Mouse (Mus musculus) spleen, adult 2 months (tissue): Measurements from ENCODE around the gene Srsf3. TPM values are rescaled to one million over a fixed set of nuclear protein-coding genes. Genes with fewer than 3 reads are reported as not detected.

ENCODE experiments used
- DNase-seq, 2 experiments: peaks; one replicate each; pipeline versions ENCODE4 v3.0.0 to v3.0.0-alpha.2; 2012 to 2021; ENCODE audit warnings: low spot score in 2 of 2, low read depth in 1 of 2
- H3K27ac ChIP-seq: fragments of 200-500 bp; 2 replicates; pipeline ENCODE4 v1.5.1; 2012; ENCODE audit warnings: low read length, inconsistent platforms; ENCODE audit not compliant: insufficient read depth
- H3K27me3 ChIP-seq: fragments of 200-500 bp; 2 replicates; pipeline ENCODE4 v1.6.1; 2012; ENCODE audit warnings: mild to moderate bottlenecking, moderate library complexity, low read length, inconsistent platforms; ENCODE audit not compliant: control insufficient read depth, insufficient read depth
- H3K36me3 ChIP-seq: fragments of 200-500 bp; 2 replicates; pipeline ENCODE4 v1.6.1; 2012; ENCODE audit warnings: mild to moderate bottlenecking, low read length, inconsistent platforms; ENCODE audit not compliant: control insufficient read depth, insufficient read depth
- H3K4me1 ChIP-seq: fragments of 200-500 bp; 2 replicates; pipeline ENCODE4 v1.6.1; 2011; ENCODE audit warnings: inconsistent platforms; ENCODE audit not compliant: control insufficient read depth, insufficient read depth, insufficient read length
- H3K4me3 ChIP-seq: fragments of 200-500 bp; 2 replicates; pipeline ENCODE4 v1.5.1; 2011; ENCODE audit warnings: mild to moderate bottlenecking, inconsistent platforms; ENCODE audit not compliant: insufficient read depth, insufficient read length; ENCODE audit errors: extremely low read depth
- CTCF ChIP-seq: fragments of 200-500 bp; IDR thresholded peaks from 2 replicates; pipeline ENCODE4 v1.5.1; 2011; ENCODE audit warnings: mild to moderate bottlenecking, inconsistent platforms; ENCODE audit not compliant: insufficient read depth, insufficient read length, insufficient replicate concordance; ENCODE audit errors: extremely low read depth
- POLR2A ChIP-seq: fragments of 200-500 bp; IDR thresholded peaks from 2 replicates; pipeline ENCODE4 v1.6.1; 2011; ENCODE audit warnings: low read depth, low read length, inconsistent platforms
- WGBS: fragments of 180-500 bp; shearing (Covaris S2); methylation state at CpG from one replicate; pipeline ENCODE4 v1.1.7; 2018; 5-methylcytosine and 5-hydroxymethylcytosine counted together
- polyA plus RNA-seq: library from polyadenylated mRNA; depleted of rRNA; stranded (reverse); fragments of >200 nt; gene quantifications from 2 replicates; pipeline ENCODE4 v1.2.3, GENCODE M21; 2012

Srsf3 gene
- polyA plus RNA-seq, 1 experiment: 189 TPM

DNA sequence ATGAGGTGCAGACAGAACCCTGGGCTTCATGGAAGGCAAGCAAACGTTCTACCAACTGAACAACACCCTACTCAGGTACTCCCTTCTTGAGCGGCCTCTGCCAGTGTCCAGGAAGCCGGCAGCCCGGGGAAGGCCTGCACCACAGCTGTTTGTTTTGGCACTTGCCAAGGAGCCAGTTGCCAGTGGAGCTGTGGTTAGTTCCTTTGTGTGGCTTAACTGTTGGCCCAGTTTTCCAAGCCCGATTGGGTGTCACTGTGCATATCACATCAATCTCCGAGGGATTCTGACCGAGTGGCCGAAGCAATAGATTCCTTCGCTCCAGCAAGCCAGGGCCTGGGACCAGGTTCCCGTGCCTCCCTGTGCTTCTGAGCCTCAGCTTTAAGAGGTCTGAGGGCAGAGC is 25.5 kb downstream of the Srsf3 start:
- H3K4me3 ChIP-seq: no peak overlapping the region
- H3K36me3 ChIP-seq: no peaks in the 10 kb centered on the region
- WGBS: 39% methylated on average over 10 of the region's 10 CpGs
- no peak for DNase-seq
- no peak overlapping the region for H3K27ac ChIP-seq
- no peak for TF ChIP-seq CTCF
- TF ChIP-seq POLR2A: no peak
- peaks cover 2% of the 10 kb centered on the region; the same call in 1 of the 2 replicates for H3K4me1 ChIP-seq
- peaks cover 1% of the 10 kb centered on the region; the same call in 1 of the 2 replicates for H3K27me3 ChIP-seq

DNA sequence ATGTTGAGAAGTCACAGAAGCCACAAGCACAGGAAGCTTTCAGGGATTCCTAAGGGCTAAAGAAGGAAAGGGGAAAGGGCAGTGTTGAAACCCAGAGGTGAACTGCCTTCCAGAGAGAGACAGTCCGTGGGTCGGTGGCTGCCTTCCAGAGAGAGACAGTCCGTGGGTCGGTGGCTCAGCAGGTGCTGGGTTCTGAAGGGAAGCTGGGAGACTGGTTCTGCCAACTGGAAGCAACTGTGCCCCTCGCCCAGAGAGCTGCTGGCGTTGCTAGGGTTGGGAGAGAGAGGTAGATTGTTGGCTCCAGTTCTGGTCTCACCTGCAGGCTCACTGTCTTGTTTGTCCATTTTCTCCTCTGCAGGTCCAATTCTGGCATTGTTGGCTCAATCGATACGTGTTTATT is 26.1 kb downstream of the Srsf3 start:
- TF ChIP-seq POLR2A: no peak
- TF ChIP-seq CTCF: no peak
- Histone ChIP-seq H3K4me1 (peaks cover 2% of the 10 kb centered on the region; the same call in 1 of the 2 replicates), H3K4me3 (no peak overlapping the region), H3K27me3 (peaks cover 1% of the 10 kb centered on the region; the same call in 1 of the 2 replicates), H3K36me3 (no peaks in the 10 kb centered on the region), H3K27ac (no peak overlapping the region)
- WGBS: 54% methylated on average over 8 of the region's 8 CpGs
- no peak for DNase-seq

DNA sequence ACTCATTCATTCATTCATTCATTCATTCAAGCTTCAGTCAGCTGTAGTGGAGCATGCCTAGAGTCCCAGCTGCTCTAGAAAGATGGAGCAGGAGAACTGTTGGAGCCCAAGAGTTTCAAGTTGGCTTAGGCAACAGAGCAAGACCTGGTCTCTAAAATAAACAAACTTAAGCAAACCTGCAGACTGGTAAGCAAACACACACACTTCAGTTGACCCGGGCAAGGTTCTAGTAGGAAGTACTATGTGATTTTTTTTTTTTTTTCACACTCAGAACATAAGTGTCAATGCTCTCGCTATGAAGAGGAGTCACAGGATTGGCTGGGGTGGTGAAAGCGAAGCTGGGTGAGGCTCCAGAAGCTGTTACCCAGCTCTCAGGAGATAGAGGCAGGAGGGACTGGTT is 27.2 kb downstream of the Srsf3 start:
- H3K27me3 ChIP-seq: peaks cover 1% of the 10 kb centered on the region; the same call in 1 of the 2 replicates
- peaks cover 2% of the 10 kb centered on the region; the same call in 1 of the 2 replicates for H3K4me1 ChIP-seq
- H3K4me3 ChIP-seq: no peak overlapping the region
- 75% methylated on average over 3 of the region's 3 CpGs for WGBS
- H3K36me3 ChIP-seq: no peaks in the 10 kb centered on the region
- TF ChIP-seq POLR2A (no peak), CTCF (no peak)
- H3K27ac ChIP-seq: no peak overlapping the region
- no peak for DNase-seq

DNA sequence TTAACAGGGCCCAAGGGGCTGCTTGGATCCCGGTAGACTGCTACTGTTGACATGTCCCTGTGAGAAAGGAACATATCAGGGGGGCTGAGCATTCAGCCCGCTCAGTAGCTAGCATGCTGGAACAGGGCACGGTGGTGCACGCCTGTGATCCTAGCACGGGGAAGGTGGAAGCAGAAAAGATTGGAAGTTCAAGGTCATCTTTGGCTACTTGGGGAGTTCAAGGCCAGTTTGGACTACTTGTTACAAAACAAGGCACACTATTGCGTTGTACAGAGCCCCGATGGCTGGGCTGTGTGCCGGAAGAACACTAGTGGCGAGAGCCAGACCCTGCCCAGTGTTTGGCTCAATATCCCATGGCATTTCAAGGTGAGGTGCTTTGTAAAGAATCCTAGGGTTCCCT is 28.5 kb downstream of the Srsf3 start:
- no peak for DNase-seq
- H3K4me3 ChIP-seq: no peak overlapping the region
- no peaks in the 10 kb centered on the region for H3K36me3 ChIP-seq
- WGBS: 83% methylated on average over 9 of the region's 9 CpGs
- H3K4me1 ChIP-seq: peaks cover 2% of the 10 kb centered on the region; the same call in 1 of the 2 replicates
- no peak overlapping the region for H3K27ac ChIP-seq
- no peak for TF ChIP-seq POLR2A
- no peak for TF ChIP-seq CTCF
- peaks cover 1% of the 10 kb centered on the region; the same call in 1 of the 2 replicates for H3K27me3 ChIP-seq

DNA sequence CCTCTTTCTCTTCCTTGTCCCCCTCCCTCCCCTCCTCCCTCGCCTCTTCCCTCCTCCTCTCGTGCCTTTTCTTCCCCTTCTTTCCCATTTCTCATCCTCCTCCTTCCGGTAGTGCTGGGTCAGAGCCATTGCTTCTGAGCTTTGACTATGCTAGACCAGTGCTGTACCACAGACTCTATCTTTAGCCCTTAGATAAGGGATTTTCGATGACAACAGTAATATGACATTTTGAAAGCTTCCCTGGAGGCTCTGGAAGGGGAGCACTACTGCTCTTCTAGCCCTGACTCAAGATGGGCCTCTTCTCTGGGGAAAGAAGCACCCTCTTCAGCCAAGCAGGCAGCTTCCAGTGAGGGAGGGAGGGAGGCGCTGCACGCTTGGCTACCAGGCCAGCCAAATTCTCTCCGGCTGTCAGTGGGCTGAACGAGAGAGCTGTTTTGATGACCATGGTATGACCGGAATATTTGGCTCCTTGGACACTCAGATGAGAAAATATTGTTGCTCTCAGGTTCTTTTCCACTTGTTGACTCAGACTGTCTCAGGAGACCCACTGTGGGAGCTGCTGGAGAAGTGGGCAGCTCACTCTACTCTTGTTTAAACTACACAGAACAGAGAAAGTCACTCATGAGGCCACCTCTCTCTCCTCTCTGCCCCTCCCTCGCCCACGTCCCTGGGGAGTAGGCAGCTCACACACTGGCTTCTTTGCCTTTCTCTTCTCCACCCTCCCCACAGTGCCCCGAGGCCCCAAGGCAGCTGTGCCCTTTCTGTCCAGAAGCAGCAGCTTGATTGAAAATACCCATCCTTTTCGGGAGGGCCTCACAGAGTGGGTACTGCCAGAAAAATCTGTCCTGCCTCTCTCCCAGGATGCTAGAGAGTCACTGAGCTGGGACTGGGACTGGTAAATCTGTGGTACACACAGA is 29.9 kb downstream of the Srsf3 start:
- H3K27ac ChIP-seq: no peak overlapping the region
- WGBS: 49% methylated on average over 13 of the region's 13 CpGs
- H3K36me3 ChIP-seq: no peaks in the 10 kb centered on the region
- peaks cover under 1% of the 10 kb centered on the region; the same call in 1 of the 2 replicates for H3K27me3 ChIP-seq
- no peak for DNase-seq
- TF ChIP-seq POLR2A (no peak), CTCF (no peak)
- H3K4me3 ChIP-seq: no peak overlapping the region
- H3K4me1 ChIP-seq: peaks cover 2% of the 10 kb centered on the region; the same call in 1 of the 2 replicates

DNA sequence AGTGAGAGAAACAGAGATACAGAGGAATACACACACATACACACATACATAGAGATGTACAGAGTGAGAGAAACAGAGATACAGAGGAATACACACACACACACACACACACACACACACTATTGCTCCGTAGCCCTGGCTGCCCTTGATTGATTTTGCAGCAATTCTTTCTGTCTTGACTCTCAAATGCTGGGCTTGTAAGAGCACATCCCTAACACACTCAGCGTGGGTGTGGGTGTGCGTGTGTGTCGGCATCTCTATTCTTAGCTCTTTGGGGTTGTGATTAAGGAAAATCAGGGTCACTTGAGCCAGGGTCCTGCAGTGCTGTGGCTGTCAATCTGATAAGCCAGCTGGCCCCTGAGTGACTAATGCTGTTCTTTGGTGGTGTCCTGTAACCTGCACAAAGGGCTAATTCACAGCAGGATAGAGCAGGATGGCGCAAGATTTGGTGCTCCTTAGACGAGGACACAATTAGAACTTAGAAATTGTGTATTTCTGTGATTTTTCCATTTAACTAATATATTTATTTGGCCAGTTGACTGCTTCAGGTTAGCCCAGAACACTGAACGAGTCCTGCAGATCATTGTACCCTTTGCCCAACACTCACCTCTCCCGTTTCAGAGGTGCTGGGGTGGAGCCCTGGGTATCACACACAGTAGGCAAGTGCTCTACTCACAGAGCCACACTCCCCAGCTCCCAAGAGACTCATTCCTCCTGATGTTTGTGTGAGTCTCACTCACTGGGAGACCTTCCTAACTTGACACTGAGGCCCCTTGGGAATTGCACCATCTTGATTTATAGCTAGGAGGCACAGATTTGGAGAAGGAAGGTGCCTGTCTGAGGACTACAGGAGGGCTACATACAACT is 30.9 kb downstream of the Srsf3 start:
- TF ChIP-seq CTCF (no peak), POLR2A (no peak)
- no peak for DNase-seq
- WGBS: 83% methylated on average over 8 of the region's 8 CpGs
- Histone ChIP-seq H3K27me3 (no peaks in the 10 kb centered on the region), H3K36me3 (no peaks in the 10 kb centered on the region), H3K4me3 (no peak overlapping the region), H3K4me1 (peaks cover 2% of the 10 kb centered on the region; the same call in 1 of the 2 replicates), H3K27ac (no peak overlapping the region)

DNA sequence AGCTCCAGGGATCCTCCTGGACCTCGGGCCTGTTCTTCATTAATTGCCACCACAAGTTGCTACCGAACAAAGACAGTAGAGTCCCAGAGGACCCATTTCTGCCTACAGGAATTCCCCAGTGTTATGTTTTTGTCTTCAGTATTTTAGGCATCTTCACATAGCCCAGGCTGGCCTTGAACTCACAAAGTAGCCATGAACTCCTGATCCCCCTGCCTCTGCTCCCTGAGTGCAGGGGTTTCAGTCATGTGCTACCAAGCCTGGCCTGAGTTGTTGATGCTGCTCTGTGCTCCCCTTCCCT is 31.5 kb downstream of the Srsf3 start:
- Histone ChIP-seq H3K36me3 (no peaks in the 10 kb centered on the region), H3K27me3 (no peaks in the 10 kb centered on the region), H3K27ac (no peak overlapping the region), H3K4me3 (no peak overlapping the region), H3K4me1 (peaks cover 2% of the 10 kb centered on the region; the same call in 1 of the 2 replicates)
- TF ChIP-seq CTCF: no peak
- TF ChIP-seq POLR2A: no peak
- no peak for DNase-seq
- 25% methylated on average over 2 of the region's 2 CpGs for WGBS
